Mouse (Mus musculus): ENCODE data around the gene Slc22a23. TPM values are rescaled to one million over a fixed set of nuclear protein-coding genes. Genes with fewer than 3 reads are reported as not detected.

Gene Slc22a23
- total RNA-seq, 1 experiment, result 5.9 TPM

DNA sequence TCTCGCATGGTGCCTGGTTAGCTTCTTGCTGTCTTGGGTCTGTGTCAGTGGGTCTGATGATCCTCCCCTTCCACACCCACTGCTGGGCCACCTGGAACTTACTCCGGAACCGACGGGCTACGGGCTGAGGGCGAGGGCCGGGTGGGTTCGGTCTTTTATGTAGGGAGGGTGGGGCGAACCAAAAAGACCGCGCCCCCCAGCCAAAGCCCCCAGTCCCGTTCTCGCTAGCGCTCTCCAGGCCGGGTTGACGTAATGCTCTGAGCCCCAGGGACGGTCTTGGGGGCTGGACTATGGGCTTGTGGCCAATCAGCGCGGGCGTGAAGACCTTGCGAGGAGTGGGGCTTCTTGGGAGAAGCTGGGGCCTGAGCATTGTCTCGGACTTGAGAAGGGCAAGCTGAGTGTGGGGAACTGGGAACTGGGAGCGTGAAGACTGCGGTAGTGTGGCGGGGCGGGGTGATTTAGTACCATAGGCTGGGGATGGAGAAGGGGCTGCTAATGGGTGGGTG is 214.7 kb downstream of the Slc22a23 start, which contains the start of gene Tubb2b:
Tubb2b (minus strand) TSS at position 241 of the 506 bp plus-strand sequence.
- peak within 1 kb of the TSS; percentile 92 for H3K27ac ChIP-seq (ENCODE audit: insufficient read depth, low read depth, low read length, poor library complexity, severe bottlenecking)
- TF ChIP-seq CHD2 (IDR thresholded peaks at IDR 0.05; ENCODE audit: low read depth, low read length), result peak; percentile 58; the same call in 1 of the 2 replicates
- no peak for TF ChIP-seq ZNF384 (IDR thresholded peaks at IDR 0.05; ENCODE audit: low read depth, low read length)
- TF ChIP-seq ZC3H11A (IDR thresholded peaks at IDR 0.05; ENCODE audit: borderline replicate concordance, low read depth, low read length), result 0 out of 2 replicates have a peak, but pooled peaks have one; percentile 2
- TF ChIP-seq HCFC1 (IDR thresholded peaks at IDR 0.05; ENCODE audit: borderline replicate concordance, insufficient read depth, low read length), result no peak
- TF ChIP-seq MAFK (IDR thresholded peaks at IDR 0.05; ENCODE audit: insufficient read depth, low read depth, low read length), result no peak
- peak within 1 kb of the TSS; percentile 79 to 95 for H3K4me3 ChIP-seq (ENCODE audit: insufficient read depth in 1 of 2, low read depth in 1 of 2, low read length in 2 of 2, poor library complexity in 1 of 2, severe bottlenecking in 1 of 2)
- DNase-seq (ENCODE audit: low read depth, low spot score), result peak; percentile 98
- in situ Hi-C loops (cut with MboI; ENCODE audit: low sequenced_read_pairs in 2 of 2, unreplicated experiment in 2 of 2), result no loop called here
- peaks cover 5 to 19% of the 10 kb centered on the region in 2 experiments; a peak in 3 of 4 replicates for H3K4me1 ChIP-seq (ENCODE audit: control insufficient read depth in 2 of 2, insufficient read depth in 2 of 2, low read length in 2 of 2, poor library complexity in 1 of 2)
- H3K9ac ChIP-seq (ENCODE audit: insufficient read depth, low read depth, low read length, poor library complexity, severe bottlenecking), result peak within 1 kb of the TSS; percentile 83
- peaks cover 16% of the 10 kb centered on the region for H3K36me3 ChIP-seq (ENCODE audit: control insufficient read depth, insufficient read depth, low read length, poor library complexity, severe bottlenecking)
- H3K9me3 ChIP-seq (ENCODE audit: control insufficient read depth, insufficient read depth, low read depth, low read length), result no peaks in the 10 kb centered on the region

DNA sequence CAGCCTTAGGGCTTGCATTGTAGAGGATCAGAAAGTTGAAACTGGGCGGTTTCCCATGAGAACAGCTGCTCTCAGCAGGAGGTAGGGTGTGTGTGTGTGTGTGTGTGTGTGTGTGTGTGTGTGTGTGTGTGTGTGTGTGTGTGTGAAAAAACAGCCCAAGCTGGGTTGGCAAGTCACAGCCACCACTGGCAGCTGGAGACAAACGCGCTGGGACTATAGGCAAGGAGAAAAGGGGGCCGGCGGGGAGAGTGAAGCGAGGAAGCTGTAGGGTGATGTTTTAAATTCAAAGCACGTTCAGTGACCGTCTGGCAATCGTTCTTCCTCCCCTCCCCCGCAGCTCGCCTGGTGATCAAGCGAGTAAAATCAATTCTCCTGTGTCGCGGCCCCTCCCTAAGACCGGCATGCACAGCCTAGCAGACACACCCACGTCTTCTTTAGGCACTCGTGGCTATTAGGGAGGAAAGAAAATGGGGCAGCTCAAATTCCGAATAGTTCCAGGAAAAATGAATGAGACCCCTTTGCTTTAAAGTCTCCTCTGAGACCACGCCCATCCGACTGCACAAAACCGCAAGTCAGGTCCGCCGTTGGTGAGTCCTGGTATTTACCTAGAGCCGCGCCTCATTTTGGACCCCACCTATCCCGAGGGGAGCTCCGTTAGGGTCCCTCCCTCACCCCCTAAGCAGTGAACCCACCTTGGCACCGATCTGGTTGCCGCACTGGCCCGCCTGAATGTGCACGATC is 215.3 kb downstream of the Slc22a23 start:
- Histone ChIP-seq H3K9ac (ENCODE audit: insufficient read depth, low read depth, low read length, poor library complexity, severe bottlenecking) (peak overlapping the region; percentile 83), H3K36me3 (ENCODE audit: control insufficient read depth, insufficient read depth, low read length, poor library complexity, severe bottlenecking) (peaks cover 19% of the 10 kb centered on the region), H3K27ac (ENCODE audit: insufficient read depth, low read depth, low read length, poor library complexity, severe bottlenecking) (peak overlapping the region; percentile 92), H3K4me1 (ENCODE audit: control insufficient read depth in 2 of 2, insufficient read depth in 2 of 2, low read length in 2 of 2, poor library complexity in 1 of 2) (peaks cover 5 to 15% of the 10 kb centered on the region in 2 experiments; a peak in 3 of 4 replicates), H3K9me3 (ENCODE audit: control insufficient read depth, insufficient read depth, low read depth, low read length) (no peaks in the 10 kb centered on the region), H3K4me3 (ENCODE audit: insufficient read depth in 1 of 2, low read depth in 1 of 2, low read length in 2 of 2, poor library complexity in 1 of 2, severe bottlenecking in 1 of 2) (peak overlapping the region; percentile 79 to 95)
- in situ Hi-C loops (cut with MboI; ENCODE audit: low sequenced_read_pairs in 2 of 2, unreplicated experiment in 2 of 2), result no loop called here
- DNase-seq (ENCODE audit: low read depth, low spot score), result peak; percentile 77
- TF ChIP-seq HCFC1 (IDR thresholded peaks at IDR 0.05; ENCODE audit: borderline replicate concordance, insufficient read depth, low read length) (no peak), ZNF384 (IDR thresholded peaks at IDR 0.05; ENCODE audit: low read depth, low read length) (no peak), ZC3H11A (IDR thresholded peaks at IDR 0.05; ENCODE audit: borderline replicate concordance, low read depth, low read length) (no peak), MAFK (IDR thresholded peaks at IDR 0.05; ENCODE audit: insufficient read depth, low read depth, low read length) (no peak), CHD2 (IDR thresholded peaks at IDR 0.05; ENCODE audit: low read depth, low read length) (no peak)

Other genes with a start within 250 kb of the Slc22a23 start
- gene Tubb2b, start 214.7 kb downstream of the Slc22a23 start, total RNA-seq (2012; rRNA removed), result 122 and 139 TPM in 2 replicates
- 80.1 and 99.8 TPM in 2 replicates for gene Psmg4, start 182.2 kb downstream of the Slc22a23 start, total RNA-seq (2012; rRNA removed)

All from ES-E14 (cell line).